Mouse (Mus musculus) cerebellum, postnatal 25 days (tissue): Measurements from ENCODE around the gene Tgfb1i1.
A peak's percentile ranks its signal among the peaks of the same experiment; 100 is the strongest.

ENCODE experiments used
- DNase-seq, 2 experiments: peaks; one replicate each; pipeline ENCODE4 v3.0.0; 2021; ENCODE audit warnings: mixed read lengths in 2 of 2

Gene Tgfb1i1

GRCm38 (mm10) chr7:128246496-128247391 lies at the start of gene Tgfb1i1:
Gene Tgfb1i1 (plus strand): TSS chr7:128246812.
- DNase-seq = peak; percentile 73 to 76

GRCm38 (mm10) chr7:128201607-128202006 lies 45.0 kb upstream of the Tgfb1i1 start:
- no peak for DNase-seq

- DNase-seq = no peak
Measured at GRCm38 (mm10) chr7:128203071-128203470, 43.5 kb upstream of the Tgfb1i1 start.

GRCm38 (mm10) chr7:128204179-128204578 lies 42.4 kb upstream of the Tgfb1i1 start:
- DNase-seq = no peak

GRCm38 (mm10) chr7:128205695-128206094 lies 40.9 kb upstream of the Tgfb1i1 start:
- no peak for DNase-seq

GRCm38 (mm10) chr7:128206152-128206551 lies 40.5 kb upstream of the Tgfb1i1 start, which contains the start of gene Cox6a2:
Gene Cox6a2 (minus strand): TSS chr7:128206387.
- no peak for DNase-seq

- DNase-seq = peak; percentile 62 to 77
Measured at GRCm38 (mm10) chr7:128208187-128208586, 38.4 kb upstream of the Tgfb1i1 start.

GRCm38 (mm10) chr7:128209826-128210225 lies 36.8 kb upstream of the Tgfb1i1 start:
- no peak for DNase-seq

GRCm38 (mm10) chr7:128219952-128220351 lies 26.7 kb upstream of the Tgfb1i1 start:
- DNase-seq = no peak

- DNase-seq = no peak
Measured at GRCm38 (mm10) chr7:128220936-128221335, 25.7 kb upstream of the Tgfb1i1 start.

GRCm38 (mm10) chr7:128231741-128232140 lies 14.9 kb upstream of the Tgfb1i1 start:
- DNase-seq = no peak

- DNase-seq = no peak
Measured at GRCm38 (mm10) chr7:128234796-128235195, 11.8 kb upstream of the Tgfb1i1 start.

GRCm38 (mm10) chr7:128235481-128235880 lies 11.1 kb upstream of the Tgfb1i1 start:
- DNase-seq = no peak

GRCm38 (mm10) chr7:128236426-128236825 lies 10.2 kb upstream of the Tgfb1i1 start:
- no peak for DNase-seq

GRCm38 (mm10) chr7:128236856-128237592 lies 9.6 kb upstream of the Tgfb1i1 start, which contains the start of gene Armc5:
Gene Armc5 (plus strand): TSS chr7:128237342.
- DNase-seq = peak; percentile 94

GRCm38 (mm10) chr7:128237593-128237926 lies 9.1 kb upstream of the Tgfb1i1 start:
- DNase-seq = no peak

GRCm38 (mm10) chr7:128237927-128238778 lies 8.5 kb upstream of the Tgfb1i1 start, which contains the start of gene 9130023H24Rik:
Gene 9130023H24Rik (minus strand): TSS chr7:128238031.
- peak; percentile 100 for DNase-seq

- peak in 1 of 2 experiments; percentile 36 for DNase-seq
Measured at GRCm38 (mm10) chr7:128238991-128239390, 7.6 kb upstream of the Tgfb1i1 start.

GRCm38 (mm10) chr7:128240131-128240784 lies 6.4 kb upstream of the Tgfb1i1 start:
- peak; percentile 33 to 55 for DNase-seq

GRCm38 (mm10) chr7:128242331-128242730 lies 4.3 kb upstream of the Tgfb1i1 start:
- DNase-seq = peak in 1 of 2 experiments; percentile 15

GRCm38 (mm10) chr7:128243921-128244320 lies 2.7 kb upstream of the Tgfb1i1 start:
- DNase-seq = no peak
